Mouse (Mus musculus): Measurements from ENCODE around the gene Mdm4. TPM values are rescaled to one million over a fixed set of nuclear protein-coding genes. Genes with fewer than 3 reads are reported as not detected.

The Mdm4 gene
- polyA plus RNA-seq, 1 experiment from 2014 or later = 30.1 TPM

DNA sequence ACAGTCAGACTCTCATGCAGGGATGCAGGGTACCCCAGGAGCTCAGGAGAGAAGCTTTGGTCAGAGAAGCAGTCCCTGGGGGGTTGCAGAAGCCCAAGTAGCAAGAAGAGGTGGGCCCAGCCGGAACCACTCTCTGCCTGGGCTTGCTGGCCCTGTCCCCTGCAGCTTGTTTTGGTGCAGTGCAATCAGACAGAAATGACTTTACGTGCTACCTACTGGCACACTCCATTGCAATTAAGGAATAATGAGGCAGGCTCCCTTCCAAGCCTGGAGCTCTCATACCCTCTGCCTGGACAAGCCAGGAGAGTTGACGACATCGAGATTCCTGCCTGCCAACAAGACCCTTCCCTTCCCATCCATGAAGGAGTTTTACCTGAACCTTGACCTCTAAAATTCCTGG is 100.1 kb downstream of the Mdm4 start:
- no peak overlapping the region for H3K27ac ChIP-seq (replicated peaks)

DNA sequence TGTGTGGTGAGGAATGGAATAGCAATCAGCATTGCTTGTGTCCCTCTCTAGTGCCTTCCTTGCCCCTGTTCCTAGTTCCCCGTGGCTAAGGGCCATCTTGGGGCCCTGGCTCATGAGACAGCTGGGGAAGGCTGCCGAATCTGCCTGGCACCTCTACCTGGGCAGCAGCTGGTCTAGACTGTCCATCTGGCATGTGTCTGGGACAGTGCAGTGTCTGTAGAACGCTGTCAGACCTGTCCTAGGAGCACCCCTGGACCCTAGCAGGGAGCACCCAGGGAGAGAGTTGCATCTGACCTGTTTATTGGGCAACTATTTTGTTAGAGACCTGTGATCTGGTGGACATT is 101.5 kb downstream of the Mdm4 start:
- 0 out of 2 replicates have a peak, but pooled peaks have one; percentile 12 for ATAC-seq (ENCODE audit: low FRiP score)
- Histone ChIP-seq H3K9me3 (replicated peaks) (no peaks in the 10 kb centered on the region), H3K27me3 (replicated peaks) (no peaks in the 10 kb centered on the region), H3K27ac (replicated peaks) (peak overlapping the region; percentile 68), H3K4me2 (no peak overlapping the region), H3K4me1 (peaks cover 24% of the 10 kb centered on the region), H3K9ac (replicated peaks) (no peak overlapping the region), H3K36me3 (peaks cover 3% of the 10 kb centered on the region; the same call in 1 of the 2 replicates), H3K4me3 (replicated peaks) (no peak overlapping the region)
- WGBS = 41% methylated on average over 3 of the region's 3 CpGs

More for the DNA sequence above, 100.1 kb downstream of the Mdm4 start:
- 64% methylated on average over 4 of the region's 4 CpGs for WGBS
- H3K4me3 ChIP-seq (replicated peaks) = no peak overlapping the region
- no peaks in the 10 kb centered on the region for H3K27me3 ChIP-seq (replicated peaks)
- H3K4me1 ChIP-seq = peaks cover 36% of the 10 kb centered on the region
- no peaks in the 10 kb centered on the region for H3K9me3 ChIP-seq (replicated peaks)
- H3K9ac ChIP-seq (replicated peaks) = no peak overlapping the region
- no peak for ATAC-seq (ENCODE audit: low FRiP score)
- no peak overlapping the region for H3K4me2 ChIP-seq
- H3K36me3 ChIP-seq = peaks cover 3% of the 10 kb centered on the region; the same call in 1 of the 2 replicates

DNA sequence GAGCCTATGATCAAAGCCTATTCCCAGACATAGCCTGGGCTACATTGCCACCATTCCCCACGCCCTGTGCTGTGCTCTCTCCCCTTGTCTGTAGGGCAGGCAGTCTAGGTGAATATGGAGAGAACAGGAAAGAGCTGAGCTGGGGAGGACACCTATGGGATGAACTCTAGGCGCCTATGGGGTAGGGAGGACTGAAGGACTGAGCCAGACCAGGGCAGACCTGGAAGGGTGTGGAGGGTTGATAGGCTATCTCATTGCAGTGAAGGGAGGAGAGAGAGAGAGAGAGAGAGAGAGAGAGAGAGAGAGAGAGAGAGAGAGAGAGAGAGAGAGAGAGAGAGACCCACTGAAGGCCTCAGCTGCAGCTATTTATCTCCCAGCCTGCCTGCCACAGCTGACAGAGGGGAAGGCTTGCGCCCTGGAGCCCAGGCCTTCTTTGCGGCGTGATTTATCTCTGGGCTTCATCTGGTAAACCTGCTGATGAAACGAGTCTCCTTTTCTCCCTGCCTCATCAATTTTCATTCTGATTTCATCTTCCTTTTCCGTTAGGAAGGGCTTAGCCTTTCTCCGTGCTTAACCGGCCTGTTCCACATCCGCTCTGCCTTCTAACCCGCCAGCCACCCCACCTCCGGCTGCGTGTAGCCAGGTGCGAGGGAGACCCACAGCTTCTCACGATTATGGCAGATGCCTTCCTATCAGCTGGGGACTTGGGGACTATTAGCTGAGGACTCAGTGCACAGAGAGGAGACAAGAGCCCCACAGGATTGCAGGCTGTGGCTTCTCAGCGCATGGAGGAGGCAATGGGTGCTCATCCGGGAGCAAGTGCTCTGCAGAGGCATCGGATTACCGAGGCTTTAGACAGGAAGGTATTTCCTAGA is 102.1 kb downstream of the Mdm4 start:
- H3K9ac ChIP-seq (replicated peaks) = no peak overlapping the region; the same call in 1 of the 2 replicates
- WGBS = 22% methylated on average over 19 of the region's 19 CpGs
- peak; percentile 65; the same call in 1 of the 2 replicates for ATAC-seq (ENCODE audit: low FRiP score)
- peak overlapping the region; percentile 68 for H3K27ac ChIP-seq (replicated peaks)
- H3K9me3 ChIP-seq (replicated peaks) = no peaks in the 10 kb centered on the region
- no peak overlapping the region for H3K4me3 ChIP-seq (replicated peaks)
- H3K36me3 ChIP-seq = peaks cover 3% of the 10 kb centered on the region; the same call in 1 of the 2 replicates
- no peaks in the 10 kb centered on the region for H3K27me3 ChIP-seq (replicated peaks)
- no peak overlapping the region for H3K4me2 ChIP-seq
- H3K4me1 ChIP-seq = peaks cover 24% of the 10 kb centered on the region

DNA sequence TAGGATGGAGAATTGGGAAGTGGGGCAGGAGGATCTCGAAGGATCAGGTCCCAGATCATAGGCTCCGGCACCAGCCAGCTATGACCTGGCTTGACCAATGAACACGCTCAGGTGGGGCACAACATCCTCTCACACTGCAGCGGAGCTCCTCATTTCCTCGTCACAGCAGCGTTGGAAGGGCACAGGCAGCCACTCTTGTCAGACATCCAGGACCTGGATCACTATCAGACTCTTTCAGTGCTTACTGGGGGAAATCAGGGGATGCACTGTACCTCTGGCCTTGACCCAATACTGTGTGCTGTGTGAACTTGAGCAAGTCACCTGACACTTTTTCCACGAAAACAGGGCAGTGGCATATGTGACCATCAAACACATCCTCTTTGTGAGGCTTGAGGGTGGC is 105.1 kb downstream of the Mdm4 start:
- ATAC-seq (ENCODE audit: low FRiP score) = no peak
- 87% methylated on average over 7 of the region's 7 CpGs for WGBS
- Histone ChIP-seq H3K27ac (replicated peaks) (no peak overlapping the region), H3K9ac (replicated peaks) (no peak overlapping the region), H3K4me1 (peaks cover 31% of the 10 kb centered on the region), H3K4me3 (replicated peaks) (no peak overlapping the region), H3K36me3 (no peaks in the 10 kb centered on the region), H3K9me3 (replicated peaks) (no peaks in the 10 kb centered on the region), H3K27me3 (replicated peaks) (no peaks in the 10 kb centered on the region), H3K4me2 (no peak overlapping the region)

DNA sequence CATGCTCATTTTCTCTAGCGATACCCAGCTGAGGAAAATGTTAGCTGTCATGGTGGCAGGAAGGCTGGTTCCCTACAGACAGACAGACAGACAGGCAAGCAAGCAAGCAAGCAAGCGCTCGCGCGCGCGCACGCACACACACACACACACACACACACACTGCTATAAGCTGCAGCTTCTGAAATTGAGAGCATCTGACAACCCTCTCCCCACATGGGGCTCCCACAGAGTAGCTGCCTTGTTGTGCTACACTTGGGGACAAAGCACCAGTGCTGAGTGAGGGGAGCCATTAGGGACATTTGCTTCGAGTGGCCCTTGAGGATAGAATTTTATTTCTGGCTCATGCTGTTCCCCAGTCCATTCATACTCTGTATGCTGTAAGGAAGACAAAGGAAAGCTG is 108.1 kb downstream of the Mdm4 start:
- 0 out of 2 replicates have a peak overlapping the region, but pooled peaks have one; percentile 72 for H3K27ac ChIP-seq (replicated peaks)
- H3K9ac ChIP-seq (replicated peaks) = no peak overlapping the region
- WGBS = 76% methylated on average over 9 of the region's 9 CpGs
- H3K27me3 ChIP-seq (replicated peaks) = no peaks in the 10 kb centered on the region
- H3K36me3 ChIP-seq = no peaks in the 10 kb centered on the region
- H3K4me2 ChIP-seq = no peak overlapping the region
- no peak overlapping the region for H3K4me3 ChIP-seq (replicated peaks)
- H3K4me1 ChIP-seq = peaks cover 33% of the 10 kb centered on the region
- ATAC-seq (ENCODE audit: low FRiP score) = no peak
- no peaks in the 10 kb centered on the region for H3K9me3 ChIP-seq (replicated peaks)

DNA sequence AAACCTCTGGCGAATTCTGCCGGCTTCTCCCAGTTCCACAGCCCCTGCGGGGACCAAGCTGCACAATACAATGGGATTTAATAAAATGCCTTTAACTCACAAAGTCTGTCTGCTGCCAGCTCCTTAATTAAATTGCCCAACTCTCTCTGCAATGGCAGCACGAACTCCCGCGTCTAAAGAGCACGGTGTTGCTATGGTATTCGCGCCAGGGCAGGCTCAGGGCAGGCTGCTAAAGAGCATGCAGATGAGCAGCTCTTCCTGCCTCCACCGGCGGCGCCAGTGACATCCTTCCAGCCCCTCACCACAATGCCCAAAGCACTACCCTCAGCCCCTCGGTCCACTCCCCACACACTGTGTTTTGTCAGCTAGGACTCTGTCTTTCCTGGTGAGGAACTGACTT is 109.3 kb downstream of the Mdm4 start:
- H3K4me2 ChIP-seq = peak overlapping the region; percentile 22; the same call in 1 of the 2 replicates
- peak overlapping the region; percentile 72 for H3K27ac ChIP-seq (replicated peaks)
- H3K36me3 ChIP-seq = no peaks in the 10 kb centered on the region
- no peak overlapping the region for H3K9ac ChIP-seq (replicated peaks)
- H3K4me1 ChIP-seq = peaks cover 43% of the 10 kb centered on the region
- ATAC-seq (ENCODE audit: low FRiP score) = peak; percentile 66; the same call in 1 of the 2 replicates
- H3K27me3 ChIP-seq (replicated peaks) = no peaks in the 10 kb centered on the region
- 3% methylated on average over 13 of the region's 13 CpGs for WGBS
- H3K9me3 ChIP-seq (replicated peaks) = no peaks in the 10 kb centered on the region
- H3K4me3 ChIP-seq (replicated peaks) = no peak overlapping the region

DNA sequence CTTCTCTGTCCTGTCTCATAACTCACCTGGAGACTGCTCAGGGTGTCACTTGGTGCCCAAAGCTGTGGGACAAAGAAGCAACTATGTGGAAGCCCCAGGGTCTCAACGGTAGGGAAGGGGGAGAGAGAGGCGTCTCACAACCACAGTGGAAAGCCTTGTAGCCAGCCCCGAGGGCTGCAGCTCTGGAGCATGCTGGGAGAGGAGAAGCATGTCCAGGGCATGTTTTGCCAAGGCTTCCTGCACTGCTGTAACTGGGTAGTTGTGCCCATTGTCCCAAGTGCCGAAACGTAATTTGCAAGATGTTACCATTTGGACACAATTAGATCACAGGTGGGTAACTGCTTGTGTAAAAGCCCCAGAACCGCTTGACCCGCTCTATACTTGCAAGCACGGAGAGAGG is 111.1 kb downstream of the Mdm4 start:
- H3K9ac ChIP-seq (replicated peaks) = no peak overlapping the region
- H3K4me1 ChIP-seq = peaks cover 49% of the 10 kb centered on the region
- H3K27me3 ChIP-seq (replicated peaks) = no peaks in the 10 kb centered on the region
- WGBS = 76% methylated on average over 8 of the region's 8 CpGs
- H3K4me3 ChIP-seq (replicated peaks) = no peak overlapping the region
- ATAC-seq (ENCODE audit: low FRiP score) = no peak
- H3K4me2 ChIP-seq = no peak overlapping the region
- H3K36me3 ChIP-seq = no peaks in the 10 kb centered on the region
- H3K9me3 ChIP-seq (replicated peaks) = no peaks in the 10 kb centered on the region
- no peak overlapping the region for H3K27ac ChIP-seq (replicated peaks)

DNA sequence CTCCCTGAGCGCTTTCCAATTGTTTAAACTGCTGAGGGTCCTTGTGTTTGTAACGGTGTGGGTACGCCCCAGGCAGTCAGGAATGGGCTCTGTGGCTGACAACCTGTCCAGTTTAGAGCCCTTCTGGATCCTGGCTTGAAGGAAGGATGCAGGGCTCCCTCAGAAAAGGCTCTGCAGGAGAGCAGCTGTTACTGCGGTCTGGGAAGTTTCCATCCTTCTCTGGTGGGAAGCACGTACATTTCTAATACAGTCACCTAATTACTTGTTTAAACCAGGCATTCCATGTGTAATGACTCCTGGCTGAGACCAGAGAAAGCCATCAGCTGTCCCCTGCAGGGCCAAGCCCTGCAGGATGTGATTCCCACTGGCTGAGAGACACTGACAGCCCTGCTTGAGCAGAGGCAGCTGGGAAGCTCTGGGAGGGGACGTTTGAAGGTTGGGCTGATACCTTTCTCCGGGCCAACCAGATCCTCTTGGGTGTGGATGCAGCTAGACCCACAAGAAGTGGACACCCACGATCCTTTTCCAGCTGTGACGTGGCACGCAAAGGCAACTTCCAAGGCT is 112.2 kb downstream of the Mdm4 start:
- Histone ChIP-seq H3K9ac (replicated peaks) (0 out of 2 replicates have a peak overlapping the region, but pooled peaks have one; percentile 10), H3K4me1 (peaks cover 49% of the 10 kb centered on the region), H3K4me2 (no peak overlapping the region), H3K36me3 (no peaks in the 10 kb centered on the region), H3K27me3 (replicated peaks) (no peaks in the 10 kb centered on the region), H3K9me3 (replicated peaks) (no peaks in the 10 kb centered on the region), H3K27ac (replicated peaks) (peak overlapping the region; percentile 43), H3K4me3 (replicated peaks) (no peak overlapping the region)
- 17% methylated on average over 10 of the region's 10 CpGs for WGBS
- ATAC-seq (ENCODE audit: low FRiP score) = no peak

DNA sequence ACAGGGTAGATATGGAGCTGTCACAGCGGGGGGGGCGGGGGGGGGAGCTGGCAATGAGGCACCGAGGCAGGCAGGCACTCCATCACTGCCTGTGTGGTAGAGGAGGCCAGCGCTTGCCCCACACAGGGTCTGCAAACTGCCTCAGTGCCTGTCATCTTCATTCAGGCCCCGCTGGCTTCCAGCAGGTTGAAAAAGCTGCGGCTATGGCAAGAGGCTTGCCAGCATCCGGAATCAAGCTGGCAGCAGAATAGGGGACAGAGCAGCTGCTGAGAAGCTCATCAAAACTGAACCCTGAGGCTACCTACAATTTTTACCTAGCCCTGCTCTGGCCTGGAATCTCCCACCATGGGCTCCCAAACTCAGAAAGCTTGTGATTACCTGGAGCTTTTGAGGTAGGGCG is 112.8 kb downstream of the Mdm4 start:
- Histone ChIP-seq H3K4me3 (replicated peaks) (no peak overlapping the region), H3K4me1 (peaks cover 49% of the 10 kb centered on the region), H3K9ac (replicated peaks) (no peak overlapping the region), H3K27ac (replicated peaks) (0 out of 2 replicates have a peak overlapping the region, but pooled peaks have one; percentile 23), H3K36me3 (no peaks in the 10 kb centered on the region), H3K4me2 (no peak overlapping the region), H3K27me3 (replicated peaks) (no peaks in the 10 kb centered on the region), H3K9me3 (replicated peaks) (no peaks in the 10 kb centered on the region)
- 6% methylated on average over 8 of the region's 8 CpGs for WGBS
- peak; percentile 22; the same call in 1 of the 2 replicates for ATAC-seq (ENCODE audit: low FRiP score)

DNA sequence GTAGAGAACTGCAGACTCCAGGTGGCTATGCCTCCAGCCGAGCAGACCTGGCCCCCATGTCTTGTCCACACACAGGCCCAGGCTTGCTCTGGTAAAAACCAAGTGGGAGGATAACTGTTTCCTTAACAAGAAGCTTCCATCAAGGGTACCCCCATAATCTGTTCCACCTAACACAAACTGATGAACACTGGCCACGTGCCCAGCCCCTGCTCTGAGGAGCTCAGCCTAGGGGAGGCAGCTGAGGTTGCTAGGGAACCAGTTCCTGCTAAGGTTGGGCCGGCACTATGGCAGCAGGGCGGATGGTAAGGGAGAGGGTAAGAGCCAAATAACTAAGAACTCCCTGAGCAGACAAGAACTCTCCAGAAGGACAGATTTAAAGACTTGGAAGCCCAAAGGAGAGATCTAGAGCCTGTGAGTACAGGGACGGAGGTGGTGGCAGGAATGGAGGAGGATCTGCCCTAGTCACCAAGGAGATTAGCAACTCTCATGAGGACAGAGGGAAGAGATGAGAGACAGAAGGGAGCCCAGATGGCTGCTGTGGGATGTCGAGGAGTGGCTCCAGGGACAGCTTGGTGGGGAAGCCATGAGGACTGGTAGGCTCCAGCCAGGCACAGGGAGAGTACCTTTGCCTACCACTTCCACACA is 114.4 kb downstream of the Mdm4 start:
- WGBS = 44% methylated on average over 6 of the region's 6 CpGs
- no peaks in the 10 kb centered on the region for H3K36me3 ChIP-seq
- H3K9ac ChIP-seq (replicated peaks) = no peak overlapping the region
- H3K27me3 ChIP-seq (replicated peaks) = no peaks in the 10 kb centered on the region
- no peak overlapping the region for H3K4me3 ChIP-seq (replicated peaks)
- peaks cover 49% of the 10 kb centered on the region for H3K4me1 ChIP-seq
- peak; percentile 19; the same call in 1 of the 2 replicates for ATAC-seq (ENCODE audit: low FRiP score)
- no peak overlapping the region for H3K27ac ChIP-seq (replicated peaks)
- no peaks in the 10 kb centered on the region for H3K9me3 ChIP-seq (replicated peaks)
- H3K4me2 ChIP-seq = no peak overlapping the region

DNA sequence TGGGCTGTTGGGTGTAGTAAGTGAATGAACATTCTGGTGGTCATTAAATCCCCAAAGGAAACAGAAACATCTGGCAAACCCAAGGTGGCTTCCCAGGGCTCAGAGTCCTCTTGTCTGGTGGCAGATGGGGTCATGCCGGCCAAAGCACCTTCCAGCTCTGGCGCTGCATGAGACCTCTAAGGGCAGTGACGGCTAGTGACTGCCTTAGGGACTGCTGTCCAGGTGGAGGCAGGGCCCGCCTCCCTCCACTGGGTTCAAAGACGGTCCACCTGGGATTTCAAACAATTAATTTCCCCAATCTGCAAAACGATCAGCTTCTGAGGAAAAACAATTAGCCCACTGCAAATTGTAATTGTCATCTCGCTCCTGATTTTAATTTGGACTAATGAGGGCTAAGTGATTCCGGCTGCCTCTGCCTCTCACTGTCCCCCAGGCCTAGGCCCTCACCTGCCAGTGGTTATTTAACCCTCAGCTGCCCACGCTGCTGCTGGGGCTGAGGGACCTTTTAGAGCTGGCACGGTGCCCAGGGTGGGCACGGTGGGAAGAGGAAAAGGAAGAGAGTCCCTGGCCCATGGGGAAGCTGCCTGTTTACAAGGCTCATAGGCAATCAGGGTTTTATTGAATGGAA is 119.8 kb downstream of the Mdm4 start:
- Histone ChIP-seq H3K4me3 (replicated peaks) (no peak overlapping the region), H3K36me3 (no peaks in the 10 kb centered on the region), H3K4me1 (peaks cover 26% of the 10 kb centered on the region), H3K4me2 (no peak overlapping the region), H3K27ac (replicated peaks) (peak overlapping the region; percentile 42), H3K27me3 (replicated peaks) (no peaks in the 10 kb centered on the region), H3K9me3 (replicated peaks) (no peaks in the 10 kb centered on the region), H3K9ac (replicated peaks) (no peak overlapping the region)
- peak; percentile 33; the same call in 1 of the 2 replicates for ATAC-seq (ENCODE audit: low FRiP score)
- WGBS = 42% methylated on average over 11 of the region's 11 CpGs

Data from neural tube, embryonic 15.5 days (tissue).